Mouse (Mus musculus): Measurements from ENCODE around the gene Crlf1. TPM values are rescaled to one million over a fixed set of nuclear protein-coding genes. Genes with fewer than 3 reads are reported as not detected.
"Not testable (repeated sequence)": the region's sequence is repeated elsewhere in the genome, so short reads cannot be mapped to it uniquely, and the experiment has no call there.

Gene Crlf1
- total and polyA plus RNA-seq, 2 experiments = not detected

DNA sequence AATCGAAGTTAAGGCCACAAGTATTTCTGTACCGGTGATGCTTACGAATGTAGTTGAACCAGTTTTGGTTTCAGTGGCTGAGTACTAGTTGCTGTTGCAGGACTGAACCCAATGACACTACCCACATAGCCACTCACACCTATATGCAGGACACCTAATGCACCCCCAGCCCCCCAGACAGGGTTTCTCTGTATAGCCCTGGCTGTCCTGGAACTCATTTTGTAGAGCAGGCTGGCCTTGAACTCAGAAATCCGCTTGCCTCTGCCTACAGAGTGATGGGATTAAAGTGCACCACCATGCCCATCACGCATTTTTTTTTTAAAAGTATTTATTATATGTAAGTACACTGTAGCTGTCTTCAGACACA lies 14.1 kb downstream of the Crlf1 start:
- DNase-seq (ENCODE audit: extremely low read depth, low read depth, low spot score) = no peak
- Histone ChIP-seq H3K79me2 (ENCODE audit: control insufficient read depth, insufficient read depth, low read length) (peaks cover 14% of the 10 kb centered on the region; the same call in 1 of the 2 replicates), H3K4me3 (ENCODE audit: insufficient read depth, low read depth, low read length) (no peak overlapping the region), H3K27me3 (ENCODE audit: control insufficient read depth, insufficient read depth, low read length) (no peaks in the 10 kb centered on the region), H3K9ac (ENCODE audit: low read depth, low read length) (no peak overlapping the region), H3K36me3 (ENCODE audit: control insufficient read depth, insufficient read depth, low read length) (peaks cover 10% of the 10 kb centered on the region), H3K4me1 (ENCODE audit: control insufficient read depth, insufficient read depth, low read length) (peaks cover 25% of the 10 kb centered on the region), H3K27ac (replicated peaks; ENCODE audit: insufficient read depth, low read depth, low read length) (no peak overlapping the region)
- WGBS = 47% methylated on average over 5 of the region's 5 CpGs
- no peak for TF ChIP-seq POLR2A (IDR thresholded peaks at IDR 0.05; ENCODE audit: extremely low read depth, insufficient read depth, low read length)
- TF ChIP-seq CTCF (IDR thresholded peaks at IDR 0.05; ENCODE audit: low read depth, low read length) = no peak

DNA sequence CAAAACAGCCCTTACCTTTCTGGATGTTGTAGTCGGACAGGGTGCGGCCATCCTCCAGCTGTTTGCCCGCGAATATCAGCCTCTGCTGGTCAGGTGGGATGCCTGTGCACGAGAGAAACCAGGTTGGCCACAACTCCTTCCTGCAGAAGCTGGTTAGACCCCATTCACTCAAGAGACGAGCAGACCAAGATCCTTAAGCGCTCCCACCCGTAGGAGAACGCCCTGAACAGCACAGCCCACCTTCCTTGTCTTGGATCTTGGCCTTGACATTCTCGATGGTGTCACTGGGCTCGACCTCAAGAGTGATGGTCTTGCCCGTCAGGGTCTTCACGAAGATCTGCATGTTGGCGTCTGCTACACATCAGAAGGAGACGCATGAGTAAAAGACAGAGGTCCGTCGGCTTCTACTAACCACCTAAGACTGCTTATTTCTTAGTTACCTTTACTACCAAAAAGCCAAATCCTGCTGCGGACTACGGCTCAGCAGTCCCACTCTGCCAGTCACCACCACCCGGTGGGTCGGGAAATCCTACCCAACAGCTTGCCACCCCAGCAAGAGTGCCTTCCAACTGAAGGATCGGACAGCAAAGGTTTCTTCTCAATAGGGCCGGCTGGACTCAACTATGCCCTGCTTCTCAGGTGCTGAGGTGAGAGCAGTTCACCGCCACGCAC lies 16.5 kb downstream of the Crlf1 start:
- Histone ChIP-seq H3K36me3 (ENCODE audit: control insufficient read depth, insufficient read depth, low read length) (peaks cover 12% of the 10 kb centered on the region), H3K4me3 (ENCODE audit: insufficient read depth, low read depth, low read length) (peak overlapping the region; percentile 96), H3K4me1 (ENCODE audit: control insufficient read depth, insufficient read depth, low read length) (peaks cover 24% of the 10 kb centered on the region), H3K27me3 (ENCODE audit: control insufficient read depth, insufficient read depth, low read length) (no peaks in the 10 kb centered on the region), H3K27ac (replicated peaks; ENCODE audit: insufficient read depth, low read depth, low read length) (peak overlapping the region; percentile 76), H3K9ac (ENCODE audit: low read depth, low read length) (peak overlapping the region; percentile 95), H3K79me2 (ENCODE audit: control insufficient read depth, insufficient read depth, low read length) (peaks cover 25% of the 10 kb centered on the region; the same call in 1 of the 2 replicates)
- no peak for DNase-seq (ENCODE audit: extremely low read depth, low read depth, low spot score)
- no peak for TF ChIP-seq CTCF (IDR thresholded peaks at IDR 0.05; ENCODE audit: low read depth, low read length)
- no peak for TF ChIP-seq POLR2A (IDR thresholded peaks at IDR 0.05; ENCODE audit: extremely low read depth, insufficient read depth, low read length)
- WGBS = 4% methylated on average over 25 of the region's 25 CpGs

DNA sequence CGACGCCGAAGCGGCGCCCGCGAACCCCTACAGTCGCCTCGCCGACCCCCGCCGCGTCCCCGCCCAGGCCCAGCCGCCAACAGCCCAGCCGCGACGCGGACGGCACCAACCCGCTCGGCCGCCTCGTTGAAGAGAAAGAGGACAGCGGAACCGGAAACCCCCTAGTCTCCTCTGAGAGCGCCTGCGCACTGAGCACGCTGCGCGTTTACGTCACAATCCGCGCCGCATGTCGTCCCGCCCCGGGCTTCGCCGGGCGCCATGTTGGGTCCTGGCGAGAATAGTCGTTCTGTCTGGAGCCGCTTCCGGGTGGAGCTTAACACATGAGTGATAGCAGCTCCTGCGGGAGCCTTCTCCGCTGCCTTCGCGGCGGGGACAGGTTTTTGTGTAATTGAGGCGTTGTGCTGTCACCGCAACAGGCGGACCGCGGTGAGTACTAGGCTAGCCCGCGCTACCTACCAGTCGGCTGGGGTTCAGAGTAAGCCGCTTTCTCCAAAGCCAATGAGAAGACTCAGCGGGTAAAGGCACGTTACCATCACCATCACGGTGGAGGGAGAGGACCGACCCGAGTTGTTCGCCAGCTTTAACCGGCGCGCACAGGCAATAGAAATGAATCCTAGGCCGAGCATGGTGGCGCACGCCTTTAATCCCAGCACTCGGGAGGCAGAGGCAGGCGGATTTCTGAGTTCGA lies 17.4 kb downstream of the Crlf1 start, which contains the start of gene Uba52:
TSS of gene Uba52 (minus strand) at position 574 of the 688 bp plus-strand sequence.
- H3K27me3 ChIP-seq (ENCODE audit: control insufficient read depth, insufficient read depth, low read length) = no peaks in the 10 kb centered on the region
- no peak for TF ChIP-seq CTCF (IDR thresholded peaks at IDR 0.05; ENCODE audit: low read depth, low read length)
- TF ChIP-seq POLR2A (IDR thresholded peaks at IDR 0.05; ENCODE audit: extremely low read depth, insufficient read depth, low read length) = peak; percentile 80
- H3K4me1 ChIP-seq (ENCODE audit: control insufficient read depth, insufficient read depth, low read length) = peaks cover 21% of the 10 kb centered on the region
- H3K27ac ChIP-seq (replicated peaks; ENCODE audit: insufficient read depth, low read depth, low read length) = peak within 1 kb of the TSS; percentile 92
- DNase-seq (ENCODE audit: extremely low read depth, low read depth, low spot score) = peak; percentile 85
- WGBS = under 1% methylated on average over 68 of the region's 74 CpGs
- peak within 1 kb of the TSS; percentile 96 for H3K4me3 ChIP-seq (ENCODE audit: insufficient read depth, low read depth, low read length)
- H3K79me2 ChIP-seq (ENCODE audit: control insufficient read depth, insufficient read depth, low read length) = peaks cover 25% of the 10 kb centered on the region; the same call in 1 of the 2 replicates
- peaks cover 12% of the 10 kb centered on the region for H3K36me3 ChIP-seq (ENCODE audit: control insufficient read depth, insufficient read depth, low read length)
- peak within 1 kb of the TSS; percentile 95 for H3K9ac ChIP-seq (ENCODE audit: low read depth, low read length)

- Histone ChIP-seq H3K79me2 (ENCODE audit: control insufficient read depth, insufficient read depth, low read length) (peaks cover 25% of the 10 kb centered on the region; the same call in 1 of the 2 replicates), H3K36me3 (ENCODE audit: control insufficient read depth, insufficient read depth, low read length) (peaks cover 12% of the 10 kb centered on the region), H3K27ac (replicated peaks; ENCODE audit: insufficient read depth, low read depth, low read length) (peak overlapping the region; percentile 92), H3K9ac (ENCODE audit: low read depth, low read length) (peak overlapping the region; percentile 94), H3K4me1 (ENCODE audit: control insufficient read depth, insufficient read depth, low read length) (peaks cover 15% of the 10 kb centered on the region), H3K4me3 (ENCODE audit: insufficient read depth, low read depth, low read length) (peak overlapping the region; percentile 96)
- not testable (repeated sequence) for H3K27me3 ChIP-seq (ENCODE audit: control insufficient read depth, insufficient read depth, low read length)
- DNase-seq (ENCODE audit: extremely low read depth, low read depth, low spot score) = peak; percentile 37
- WGBS = 28% methylated on average over 6 of the region's 6 CpGs
These were observed 18.2 kb downstream of the Crlf1 start for GRCm38 (mm10) chr8:70511174-70511573.

- Histone ChIP-seq H3K4me3 (ENCODE audit: insufficient read depth, low read depth, low read length) (no peak overlapping the region), H3K27me3 (ENCODE audit: control insufficient read depth, insufficient read depth, low read length) (no peaks in the 10 kb centered on the region), H3K79me2 (ENCODE audit: control insufficient read depth, insufficient read depth, low read length) (peaks cover 25% of the 10 kb centered on the region; the same call in 1 of the 2 replicates), H3K9ac (ENCODE audit: low read depth, low read length) (no peak overlapping the region), H3K4me1 (ENCODE audit: control insufficient read depth, insufficient read depth, low read length) (peaks cover 15% of the 10 kb centered on the region), H3K27ac (replicated peaks; ENCODE audit: insufficient read depth, low read depth, low read length) (no peak overlapping the region), H3K36me3 (ENCODE audit: control insufficient read depth, insufficient read depth, low read length) (peaks cover 12% of the 10 kb centered on the region)
- no peak for DNase-seq (ENCODE audit: extremely low read depth, low read depth, low spot score)
- WGBS = 96% methylated on average over 2 of the region's 2 CpGs
- no peak for TF ChIP-seq POLR2A (IDR thresholded peaks at IDR 0.05; ENCODE audit: extremely low read depth, insufficient read depth, low read length)
- no peak for TF ChIP-seq CTCF (IDR thresholded peaks at IDR 0.05; ENCODE audit: low read depth, low read length)
These were observed 18.8 kb downstream of the Crlf1 start for GRCm38 (mm10) chr8:70511770-70512169.

Data from liver, adult 2 months (tissue).